Mouse (Mus musculus): ENCODE results near the gene Gpr176.

Gene Gpr176

DNA sequence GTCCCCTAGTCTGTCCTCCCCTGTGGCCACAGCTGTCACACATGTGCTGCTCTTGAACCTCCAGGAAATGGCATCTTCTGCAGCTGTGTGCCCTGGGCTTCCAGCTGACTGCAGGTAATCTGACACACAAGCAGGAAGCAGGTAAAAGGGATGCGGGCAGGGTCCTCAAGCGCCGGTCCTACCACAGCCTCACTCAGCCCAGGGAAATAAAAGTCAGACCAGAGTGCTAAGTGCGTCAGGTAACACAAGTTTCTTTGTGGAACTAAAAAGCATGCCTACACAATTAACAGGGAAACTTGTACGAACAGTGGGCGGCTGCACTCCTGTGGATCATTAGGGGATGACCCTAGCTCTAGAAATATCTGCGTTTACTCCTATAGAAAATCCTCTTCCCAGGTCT, 137.0 kb downstream of the Gpr176 start:
- no peak for DNase-seq (ENCODE audit: low spot score in 2 of 2)

DNA sequence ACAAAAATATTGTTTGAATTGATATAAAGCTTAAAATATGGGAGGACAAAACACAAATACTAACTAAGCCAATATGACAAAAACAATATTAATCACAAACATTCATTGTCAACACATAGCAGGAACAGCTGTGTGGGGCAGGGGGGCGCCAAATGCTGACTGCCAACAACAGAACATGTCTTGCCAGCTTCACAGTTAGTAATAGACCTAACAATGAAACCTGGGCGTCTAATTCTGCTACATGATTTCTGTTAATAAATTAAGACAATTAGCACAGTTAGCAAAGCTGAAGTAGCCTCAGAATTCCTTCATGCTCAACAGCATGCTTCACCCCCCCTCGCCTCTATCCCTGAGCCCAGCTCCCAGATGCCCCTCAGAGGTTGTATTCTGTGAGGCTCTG, 137.6 kb downstream of the Gpr176 start:
- no peak for DNase-seq (ENCODE audit: low spot score in 2 of 2)

DNA sequence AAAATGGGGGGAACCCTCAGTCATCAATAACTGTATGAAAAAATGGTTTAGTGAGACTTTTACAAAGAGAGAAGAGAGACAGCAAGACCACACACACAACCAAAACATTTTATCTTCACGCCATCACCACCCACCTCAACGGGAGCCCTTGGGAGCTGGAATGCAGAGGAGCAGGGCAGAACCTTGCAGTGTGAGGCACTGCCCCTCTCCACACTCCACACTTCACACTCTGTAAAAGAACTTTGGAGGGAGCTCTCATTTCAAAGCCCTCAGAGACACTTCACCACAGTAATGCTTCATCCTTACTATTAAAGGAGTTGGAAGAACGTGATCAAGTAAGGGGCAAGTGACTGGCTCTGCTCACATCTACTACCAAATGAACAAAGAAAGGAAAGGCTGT, 142.7 kb downstream of the Gpr176 start:
- DNase-seq (ENCODE audit: low spot score in 2 of 2): no peak

DNA sequence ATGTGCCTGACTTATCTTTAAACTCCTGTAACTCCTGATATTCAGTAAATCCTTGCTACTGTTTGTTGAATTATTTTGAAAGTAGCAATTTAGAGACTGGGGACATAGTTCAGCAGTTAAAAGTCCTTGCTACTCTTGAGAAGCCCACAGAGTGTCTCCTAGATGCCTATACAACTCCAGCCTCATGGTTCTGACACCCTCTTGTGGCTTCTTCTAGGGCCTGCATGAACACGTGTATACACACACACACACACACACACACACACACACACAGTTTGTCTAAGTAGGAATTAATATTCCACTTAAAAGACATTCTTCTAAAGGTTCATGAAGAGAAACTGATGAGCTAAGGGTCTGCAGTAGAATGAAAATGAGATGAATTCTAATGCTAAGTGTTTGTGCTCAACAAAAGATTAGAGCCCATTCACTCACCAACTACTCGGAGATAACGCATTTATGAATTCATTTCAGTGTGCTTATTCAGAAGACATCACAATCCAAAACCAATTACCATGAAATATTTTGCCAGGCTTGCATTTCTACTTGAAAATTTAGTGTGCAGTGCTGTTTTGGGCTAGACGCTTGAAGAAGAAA, 144.6 kb downstream of the Gpr176 start:
- no peak for DNase-seq (ENCODE audit: low spot score in 2 of 2)

Data from spleen, postnatal 10 days (tissue).